Mouse (Mus musculus) forebrain, embryonic 13.5 days (tissue): ENCODE measurements at regions not wholly inside any gene's neighbourhood (a gene's known extent, or its start where the extent isn't known, plus 50 kb on each side); places are given as distances from the start of the nearest gene placed in this dataset.

Experiments
- ATAC-seq: fragments of 200-750 bp; cut with Nextera tagmentation; 2 replicates; pipeline ENCODE4 v1.8.0; 2017
- H3K27ac ChIP-seq: fragments of 300-500 bp; sonication (generic); 2 replicates; pipeline ENCODE4 v1.5.1; 2015; ENCODE audit warnings: inconsistent platforms, mild to moderate bottlenecking, moderate library complexity
- H3K27me3 ChIP-seq: fragments of 300-500 bp; sonication (generic); 2 replicates; pipeline ENCODE4 v1.6.1; 2015; ENCODE audit warnings: mild to moderate bottlenecking, inconsistent platforms
- H3K36me3 ChIP-seq: fragments of 300-500 bp; sonication (generic); 2 replicates; pipeline ENCODE4 v1.6.1; 2015; ENCODE audit warnings: mild to moderate bottlenecking, inconsistent platforms; ENCODE audit not compliant: poor library complexity, severe bottlenecking
- H3K4me1 ChIP-seq: fragments of 300-500 bp; sonication (generic); 2 replicates; pipeline ENCODE4 v1.6.1; 2015; ENCODE audit warnings: inconsistent platforms
- H3K4me2 ChIP-seq: fragments of 300-500 bp; sonication (generic); 2 replicates; pipeline ENCODE4 v1.6.1; 2015; ENCODE audit warnings: inconsistent platforms, mild to moderate bottlenecking, moderate library complexity
- H3K4me3 ChIP-seq: fragments of 300-500 bp; sonication (generic); 2 replicates; pipeline ENCODE4 v1.5.1; 2015; ENCODE audit warnings: mild to moderate bottlenecking, inconsistent platforms
- H3K9ac ChIP-seq: fragments of 300-500 bp; sonication (generic); 2 replicates; pipeline ENCODE4 v1.6.1; 2015; ENCODE audit warnings: mild to moderate bottlenecking, inconsistent platforms
- H3K9me3 ChIP-seq: fragments of 300-500 bp; sonication (generic); replicated peaks from 2 replicates; pipeline ENCODE4 v1.6.1; 2016; ENCODE audit warnings: inconsistent platforms
- WGBS: fragments of 180-500 bp; shearing (Covaris S2); methylation state at CpG from one replicate; pipeline ENCODE4 v1.1.7; 2015; 5-methylcytosine and 5-hydroxymethylcytosine counted together

DNA sequence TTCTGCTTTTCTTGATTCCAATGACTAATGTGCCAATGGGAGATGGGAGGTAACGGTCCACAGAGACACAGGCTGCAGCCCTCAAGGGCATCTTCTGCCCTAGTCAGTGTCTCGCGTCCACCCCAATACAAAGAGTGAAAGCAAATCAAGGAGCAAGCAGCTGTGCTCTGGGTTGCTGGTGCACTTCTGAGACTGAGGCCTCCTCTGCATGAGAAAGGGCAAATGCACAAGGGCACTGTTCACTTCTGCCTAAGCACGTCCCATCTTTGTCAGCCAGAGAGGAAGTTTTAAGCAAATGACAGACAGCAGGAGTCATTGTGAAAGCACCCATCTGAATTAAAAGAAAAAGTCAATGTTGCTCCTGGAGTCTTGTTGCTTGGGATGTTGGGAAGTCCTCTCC is 224.3 kb downstream of the Irx2 start:
- no peak overlapping the region for H3K4me2 ChIP-seq
- no peaks in the 10 kb centered on the region for H3K36me3 ChIP-seq
- no peaks in the 10 kb centered on the region for H3K27me3 ChIP-seq
- H3K4me3 ChIP-seq, result no peak overlapping the region
- no peaks in the 10 kb centered on the region for H3K9me3 ChIP-seq
- 72% methylated on average over 4 of the region's 4 CpGs for WGBS
- ATAC-seq, result no peak
- H3K27ac ChIP-seq, result no peak overlapping the region
- H3K4me1 ChIP-seq, result no peaks in the 10 kb centered on the region
- H3K9ac ChIP-seq, result no peak overlapping the region

DNA sequence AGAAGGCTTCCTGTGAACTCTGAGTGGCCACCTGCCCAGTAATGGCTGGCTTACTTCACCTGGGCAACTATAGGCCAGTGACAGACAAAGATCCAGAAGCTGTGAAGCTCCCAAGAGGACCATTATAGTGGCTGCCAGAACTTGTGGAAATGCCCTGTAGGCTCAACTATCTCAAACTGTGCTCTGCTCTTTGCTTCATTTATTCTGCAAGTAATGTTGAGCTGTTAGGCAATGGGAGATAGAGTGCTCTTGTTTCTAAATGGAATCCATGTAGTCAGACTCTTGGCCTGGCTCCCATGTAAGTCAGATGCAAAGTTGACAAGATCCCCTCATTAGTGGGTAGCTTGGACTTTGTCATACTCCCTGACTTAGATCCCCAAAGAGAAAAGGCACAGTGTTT is 247.3 kb downstream of the Irx2 start:
- H3K27ac ChIP-seq, result no peak overlapping the region
- H3K9ac ChIP-seq, result no peak overlapping the region
- no peaks in the 10 kb centered on the region for H3K27me3 ChIP-seq
- no peaks in the 10 kb centered on the region for H3K4me1 ChIP-seq
- H3K36me3 ChIP-seq, result no peaks in the 10 kb centered on the region
- H3K4me2 ChIP-seq, result no peak overlapping the region
- no peaks in the 10 kb centered on the region for H3K9me3 ChIP-seq
- no peak for ATAC-seq
- no peak overlapping the region for H3K4me3 ChIP-seq

DNA sequence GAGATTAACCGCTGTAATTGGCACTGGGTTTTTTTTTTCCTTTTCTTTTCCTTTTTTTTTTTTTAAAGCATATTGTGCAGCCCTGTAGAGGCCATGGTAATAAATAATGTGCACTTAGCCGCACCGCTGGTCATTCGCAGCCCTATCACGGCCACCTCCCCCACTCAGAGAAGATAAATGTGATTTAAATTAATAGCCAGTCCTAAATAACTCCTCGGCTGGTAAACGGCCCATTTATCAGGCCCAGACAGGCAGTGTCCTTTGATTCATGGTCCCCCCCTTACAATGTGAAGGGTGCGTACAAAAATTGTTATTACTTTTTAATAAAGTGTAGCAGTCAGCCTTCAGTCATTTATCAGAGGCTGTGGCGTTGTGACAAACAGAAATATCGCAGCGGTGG is 266.4 kb downstream of the Irx2 start:
- no peaks in the 10 kb centered on the region for H3K9me3 ChIP-seq
- no peaks in the 10 kb centered on the region for H3K4me1 ChIP-seq
- H3K27me3 ChIP-seq, result no peaks in the 10 kb centered on the region
- no peak overlapping the region for H3K9ac ChIP-seq
- 50% methylated on average over 11 of the region's 11 CpGs for WGBS
- no peak overlapping the region for H3K27ac ChIP-seq
- no peak overlapping the region for H3K4me2 ChIP-seq
- no peaks in the 10 kb centered on the region for H3K36me3 ChIP-seq
- ATAC-seq, result no peak
- no peak overlapping the region for H3K4me3 ChIP-seq

DNA sequence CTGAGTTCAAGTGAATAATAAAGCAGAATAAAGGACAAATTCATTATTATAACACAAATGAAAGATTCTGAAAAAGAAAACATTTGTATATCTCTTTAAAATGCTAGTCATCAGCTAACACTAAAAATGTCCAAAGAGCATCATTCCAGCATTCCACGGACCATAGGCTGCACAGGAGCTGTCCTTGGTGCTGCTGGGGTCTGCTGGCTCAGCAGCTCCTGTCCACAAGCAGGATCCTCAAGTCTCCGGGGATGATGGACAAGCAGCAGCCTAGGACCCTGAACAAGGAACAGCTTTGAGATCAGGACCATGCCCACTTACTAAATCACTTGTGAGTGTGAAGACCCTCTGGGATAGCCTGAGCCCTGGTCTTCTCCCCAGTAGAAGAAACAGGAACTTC is 274.0 kb downstream of the Irx2 start:
- H3K27ac ChIP-seq, result no peak overlapping the region
- H3K4me2 ChIP-seq, result no peak overlapping the region
- 35% methylated on average over 2 of the region's 2 CpGs for WGBS
- no peaks in the 10 kb centered on the region for H3K27me3 ChIP-seq
- no peak for ATAC-seq
- no peaks in the 10 kb centered on the region for H3K36me3 ChIP-seq
- no peaks in the 10 kb centered on the region for H3K9me3 ChIP-seq
- H3K9ac ChIP-seq, result no peak overlapping the region
- H3K4me3 ChIP-seq, result no peak overlapping the region
- H3K4me1 ChIP-seq, result no peaks in the 10 kb centered on the region

DNA sequence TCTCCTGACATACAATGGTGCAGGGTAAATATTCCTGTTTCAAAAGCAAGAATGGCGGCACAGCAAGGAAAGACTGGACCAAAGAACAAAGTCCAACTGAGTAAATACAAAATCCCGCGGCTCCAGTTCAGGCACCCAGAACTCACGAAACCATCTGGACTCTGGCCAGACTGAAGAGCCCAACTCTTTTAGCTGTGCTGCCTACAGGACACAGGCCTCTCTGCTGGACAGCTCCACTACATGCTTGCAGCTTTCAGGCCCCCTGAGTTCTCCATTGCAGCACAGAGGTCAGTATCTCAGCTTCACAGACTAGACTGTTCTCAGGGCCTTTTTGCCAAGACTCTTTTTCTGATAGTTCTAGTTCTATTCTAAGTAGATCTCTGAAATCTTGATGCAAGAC is 290.3 kb downstream of the Irx2 start:
- Histone ChIP-seq H3K27ac (no peak overlapping the region), H3K4me2 (no peak overlapping the region), H3K4me1 (no peaks in the 10 kb centered on the region), H3K36me3 (no peaks in the 10 kb centered on the region), H3K9me3 (no peaks in the 10 kb centered on the region), H3K27me3 (no peaks in the 10 kb centered on the region), H3K9ac (no peak overlapping the region), H3K4me3 (no peak overlapping the region)
- WGBS, result 89% methylated on average over 4 of the region's 4 CpGs
- ATAC-seq, result no peak

DNA sequence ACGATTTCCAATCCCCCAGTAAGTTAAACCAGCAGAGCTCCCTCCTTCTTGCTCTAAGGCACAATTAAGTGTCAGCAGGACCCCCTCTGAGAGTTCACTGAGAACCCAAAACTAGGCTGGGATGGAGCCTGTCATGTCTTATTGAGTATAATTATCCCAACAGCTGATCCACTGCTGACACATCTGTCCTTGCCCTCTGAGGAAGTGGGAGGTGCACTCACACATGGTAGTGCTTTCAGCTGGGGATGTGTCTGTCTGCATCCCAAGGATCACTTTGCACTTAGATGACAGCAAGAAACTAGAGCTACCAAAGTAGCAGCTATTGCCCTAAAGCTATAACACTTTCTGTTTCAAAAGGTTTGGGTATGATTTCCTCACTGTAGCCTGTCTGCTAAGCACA is 291.7 kb downstream of the Irx2 start:
- H3K4me3 ChIP-seq, result no peak overlapping the region
- H3K27me3 ChIP-seq, result no peaks in the 10 kb centered on the region
- H3K9me3 ChIP-seq, result no peaks in the 10 kb centered on the region
- H3K36me3 ChIP-seq, result no peaks in the 10 kb centered on the region
- WGBS, result 26% methylated on average over 1 of the region's 1 CpGs
- H3K9ac ChIP-seq, result no peak overlapping the region
- no peak overlapping the region for H3K4me2 ChIP-seq
- ATAC-seq, result no peak
- no peak overlapping the region for H3K27ac ChIP-seq
- H3K4me1 ChIP-seq, result peaks cover 5% of the 10 kb centered on the region; the same call in 1 of the 2 replicates

DNA sequence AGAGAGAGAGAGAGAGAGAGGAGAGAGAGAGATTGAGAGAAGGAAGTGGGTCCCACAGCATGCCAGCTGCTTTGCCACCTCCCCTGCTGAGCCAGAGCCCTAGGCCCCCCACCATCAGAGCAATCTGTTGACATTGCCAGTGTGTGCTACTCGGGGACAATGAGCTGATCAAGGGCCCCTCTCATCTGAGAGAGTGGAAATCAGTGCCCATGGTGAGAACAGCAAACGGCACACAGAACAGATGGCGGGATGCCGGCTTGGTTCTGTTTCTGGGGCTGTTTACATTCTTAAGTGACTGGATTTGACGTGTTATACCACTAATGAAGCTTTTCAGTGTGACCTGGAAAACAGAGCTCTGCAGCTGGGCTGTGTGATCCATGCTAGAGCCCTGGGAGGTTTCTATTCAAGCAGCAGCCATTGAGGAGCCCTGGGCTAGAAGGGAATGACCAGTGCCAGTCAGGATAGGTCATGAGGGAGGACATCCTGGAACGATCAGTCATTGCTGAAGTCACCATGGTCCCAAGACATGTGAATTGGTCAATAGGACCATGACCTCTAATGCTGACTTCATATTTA is 296.0 kb downstream of the Irx2 start:
- no peak overlapping the region for H3K27ac ChIP-seq
- H3K36me3 ChIP-seq, result no peaks in the 10 kb centered on the region
- peaks cover 5% of the 10 kb centered on the region; the same call in 1 of the 2 replicates for H3K4me1 ChIP-seq
- H3K9ac ChIP-seq, result no peak overlapping the region
- peaks cover 4% of the 10 kb centered on the region; the same call in 1 of the 2 replicates for H3K27me3 ChIP-seq
- WGBS, result 32% methylated on average over 6 of the region's 6 CpGs
- ATAC-seq, result peak; percentile 68
- H3K4me3 ChIP-seq, result no peak overlapping the region
- no peak overlapping the region for H3K4me2 ChIP-seq
- peaks cover 9% of the 10 kb centered on the region for H3K9me3 ChIP-seq

DNA sequence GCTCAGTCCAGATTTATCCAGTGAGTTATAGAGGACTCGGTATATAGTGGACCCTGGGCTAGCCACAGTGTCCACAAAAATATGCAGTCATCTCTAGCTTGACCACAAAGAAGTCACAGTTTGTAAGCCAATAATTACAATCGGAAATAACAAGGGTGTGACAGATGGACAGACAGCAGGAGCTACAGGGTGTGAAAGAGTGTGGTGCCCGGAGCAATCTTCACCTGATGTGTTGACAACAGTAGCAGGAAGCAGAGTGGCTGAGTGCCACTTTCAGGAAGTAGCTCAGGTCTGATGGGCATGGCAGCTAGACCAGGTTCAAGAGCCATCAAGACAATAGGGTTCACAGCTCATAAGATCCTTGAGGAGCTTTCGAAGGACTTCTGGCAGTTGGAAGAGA is 308.6 kb downstream of the Irx2 start:
- H3K27me3 ChIP-seq, result 0 out of 2 replicates have a peak, but pooled peaks cover 4% of the 10 kb centered on the region
- H3K36me3 ChIP-seq, result no peaks in the 10 kb centered on the region
- H3K9ac ChIP-seq, result no peak overlapping the region
- no peak for ATAC-seq
- 79% methylated on average over 4 of the region's 4 CpGs for WGBS
- H3K9me3 ChIP-seq, result 0 out of 2 replicates have a peak, but pooled peaks cover 5% of the 10 kb centered on the region
- H3K4me1 ChIP-seq, result no peaks in the 10 kb centered on the region
- no peak overlapping the region for H3K4me3 ChIP-seq
- H3K4me2 ChIP-seq, result no peak overlapping the region
- no peak overlapping the region for H3K27ac ChIP-seq

DNA sequence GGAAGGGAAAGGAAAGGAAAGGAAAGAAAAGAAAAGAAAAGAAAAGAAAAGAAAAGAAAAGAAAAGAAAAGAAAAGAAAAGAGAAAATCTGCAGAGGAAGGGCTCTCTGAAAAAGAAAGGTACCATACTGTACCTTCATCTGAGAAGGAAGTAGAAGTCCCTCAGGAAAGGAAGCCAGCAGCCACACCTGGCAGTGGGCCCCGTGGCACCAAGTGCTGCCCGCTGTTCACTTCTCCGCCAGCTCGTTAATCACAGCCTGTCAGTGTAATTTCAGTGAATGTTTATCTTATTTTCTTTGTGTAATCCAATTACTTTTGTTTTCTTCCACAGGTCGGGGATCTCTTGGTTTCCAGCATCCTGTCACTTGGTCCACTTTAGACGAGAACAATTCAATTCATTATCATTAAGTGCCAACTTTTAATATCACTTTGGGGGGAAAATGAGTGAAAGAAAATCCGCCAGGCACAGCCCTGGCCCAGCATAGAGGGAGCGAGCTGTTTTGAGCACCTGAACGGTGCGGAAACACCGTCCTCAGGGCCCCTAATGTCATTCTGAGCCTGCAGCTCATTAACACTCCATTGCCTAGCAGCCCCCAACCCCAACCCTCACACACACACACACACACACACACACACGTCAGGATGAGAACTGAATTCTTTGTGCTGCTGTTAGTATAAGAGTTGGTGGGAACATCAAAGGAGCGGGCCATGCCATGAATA is 309.7 kb downstream of the Irx2 start:
- Histone ChIP-seq H3K27me3 (0 out of 2 replicates have a peak, but pooled peaks cover 4% of the 10 kb centered on the region), H3K36me3 (no peaks in the 10 kb centered on the region), H3K9me3 (no peaks in the 10 kb centered on the region), H3K9ac (no peak overlapping the region), H3K4me3 (no peak overlapping the region), H3K4me2 (no peak overlapping the region), H3K27ac (no peak overlapping the region), H3K4me1 (no peaks in the 10 kb centered on the region)
- 37% methylated on average over 13 of the region's 13 CpGs for WGBS
- ATAC-seq, result no peak

DNA sequence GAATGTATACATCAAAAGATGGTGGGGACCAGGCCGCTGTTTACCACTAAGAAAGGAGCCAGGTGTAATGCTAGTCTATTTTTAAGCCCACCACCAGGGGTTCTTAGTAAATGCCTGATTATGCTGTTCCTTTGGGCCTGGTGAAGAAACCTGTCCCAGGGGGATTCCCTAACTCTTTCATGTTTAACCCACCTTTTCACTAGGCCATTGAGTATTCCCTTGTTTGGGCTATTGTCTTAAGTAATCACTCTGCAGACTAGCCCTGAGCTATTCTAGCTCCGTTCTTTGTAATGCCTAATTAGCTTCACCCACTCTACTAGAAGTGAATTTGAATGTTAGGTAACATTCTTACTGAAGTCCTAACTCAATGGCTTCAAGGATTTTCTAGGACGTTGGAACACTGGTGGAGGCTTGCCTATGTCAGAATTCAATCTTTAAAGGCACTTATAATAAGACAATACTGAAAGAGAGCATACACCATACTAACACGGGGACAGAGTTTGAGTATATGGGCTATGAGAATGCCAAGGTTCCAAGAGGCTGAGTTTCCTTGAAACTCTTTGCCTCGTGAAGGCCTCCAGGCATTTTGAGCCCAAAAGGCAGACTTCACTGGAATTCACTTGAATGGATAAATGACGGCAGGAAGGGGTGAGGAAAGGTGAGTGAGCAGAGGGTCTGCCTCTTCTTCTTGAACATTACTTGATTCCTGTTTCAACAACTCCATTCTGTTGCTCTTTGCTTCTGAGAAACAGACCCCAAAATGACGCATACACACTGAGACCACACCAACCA is 312.7 kb upstream of the Irx4 start:
- Histone ChIP-seq H3K27ac (no peak overlapping the region), H3K9me3 (no peaks in the 10 kb centered on the region), H3K4me3 (no peak overlapping the region), H3K27me3 (0 out of 2 replicates have a peak, but pooled peaks cover 3% of the 10 kb centered on the region), H3K36me3 (no peaks in the 10 kb centered on the region), H3K4me2 (no peak overlapping the region), H3K9ac (no peak overlapping the region), H3K4me1 (no peaks in the 10 kb centered on the region)
- ATAC-seq, result no peak
- WGBS, result 46% methylated on average over 7 of the region's 7 CpGs

DNA sequence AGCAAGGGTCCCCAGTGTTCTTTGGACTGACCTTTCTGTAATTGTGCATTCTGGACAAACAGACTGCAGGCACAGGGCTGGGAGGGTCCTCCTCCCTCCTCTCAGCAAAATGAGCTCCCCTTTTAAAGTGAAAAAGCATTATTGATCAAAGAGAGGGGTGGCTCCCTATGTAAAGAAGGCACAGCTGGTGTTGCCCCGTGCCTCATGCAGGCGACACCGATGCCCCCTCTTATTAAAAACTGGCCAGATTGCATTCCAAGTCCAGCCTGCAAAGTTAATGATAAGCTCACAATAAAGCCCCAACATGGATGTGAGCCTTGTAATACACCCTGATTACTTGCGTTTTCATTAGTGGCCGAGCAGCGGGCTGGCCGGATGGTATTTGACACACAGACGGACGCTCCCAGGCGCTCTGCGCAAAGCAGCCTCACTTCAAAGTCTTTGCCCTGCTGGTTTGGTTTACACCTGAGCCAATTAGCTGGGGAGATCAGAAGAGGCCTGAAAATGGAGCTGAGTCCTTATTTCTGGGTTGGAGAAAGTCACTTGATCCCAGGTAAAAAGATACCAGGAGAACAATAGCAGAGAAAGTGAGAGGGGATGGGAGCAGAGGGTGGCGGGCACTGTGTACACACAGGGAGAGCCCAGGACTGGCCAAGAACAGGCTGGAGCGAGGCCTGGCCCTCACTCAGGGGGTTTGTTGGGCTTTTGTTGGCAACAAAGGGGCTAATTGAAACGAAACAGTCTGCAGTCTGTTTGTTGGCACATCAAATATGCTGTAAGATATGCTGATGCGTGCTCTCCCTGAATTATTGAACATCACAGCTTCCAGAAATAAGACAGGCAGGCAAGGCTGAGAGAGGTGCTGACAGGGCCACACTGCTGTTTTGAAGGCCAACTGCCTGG is 301.4 kb upstream of the Irx4 start:
- Histone ChIP-seq H3K4me2 (peak overlapping the region; percentile 33), H3K4me3 (no peak overlapping the region), H3K27me3 (peaks cover 38% of the 10 kb centered on the region), H3K4me1 (peaks cover 12% of the 10 kb centered on the region), H3K36me3 (no peaks in the 10 kb centered on the region), H3K9ac (no peak overlapping the region), H3K27ac (no peak overlapping the region), H3K9me3 (no peaks in the 10 kb centered on the region)
- ATAC-seq, result peak; percentile 78
- 9% methylated on average over 15 of the region's 15 CpGs for WGBS

DNA sequence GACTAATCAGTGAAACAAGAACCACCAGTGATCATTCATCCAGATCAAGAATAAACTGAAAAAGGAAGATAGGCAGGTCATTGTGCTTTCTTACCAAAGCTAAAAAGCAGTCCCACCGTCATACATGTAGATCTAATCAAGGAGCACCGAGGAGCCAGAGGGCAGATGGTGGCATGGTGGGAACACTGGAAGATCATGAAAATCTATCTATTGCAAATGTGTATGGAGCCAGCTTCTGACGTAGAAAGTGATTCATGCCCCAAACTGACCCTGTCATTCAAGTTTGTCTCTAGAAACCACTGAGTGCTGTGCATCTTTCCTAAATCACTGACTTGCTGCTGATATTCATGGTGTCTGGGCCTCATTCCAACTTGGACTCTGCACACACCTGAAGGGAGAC is 299.0 kb upstream of the Irx4 start:
- no peak overlapping the region for H3K9ac ChIP-seq
- H3K4me1 ChIP-seq, result peaks cover 12% of the 10 kb centered on the region
- peaks cover 37% of the 10 kb centered on the region for H3K27me3 ChIP-seq
- no peaks in the 10 kb centered on the region for H3K9me3 ChIP-seq
- H3K4me3 ChIP-seq, result no peak overlapping the region
- no peak for ATAC-seq
- 92% methylated on average over 3 of the region's 3 CpGs for WGBS
- no peak overlapping the region for H3K4me2 ChIP-seq
- no peaks in the 10 kb centered on the region for H3K36me3 ChIP-seq
- no peak overlapping the region for H3K27ac ChIP-seq
